Mouse (Mus musculus): Measurements from ENCODE around the gene Rnase12. TPM values are rescaled to one million over a fixed set of nuclear protein-coding genes. Genes with fewer than 3 reads are reported as not detected.
A peak's percentile ranks its signal among the peaks of the same experiment; 100 is the strongest.

The Rnase12 gene
- polyA plus RNA-seq (2012; rRNA removed) (0.14 and 0.17 TPM in 2 replicates), polyA plus RNA-seq (2014; fragmentation: Nextera tagmentation; extraction: Ambion mirVana) (not detected in 2 replicates)

GRCm38 (mm10) chr14:51057401-51057831 lies at the start of gene Rnase12:
Gene Rnase12 (minus strand): TSS chr14:51057661.
- no peak within 1 kb of the TSS for H3K27ac ChIP-seq (replicated peaks; ENCODE audit: low read depth, low read length)
- no peak within 1 kb of the TSS for H3K9ac ChIP-seq (ENCODE audit: low read depth, low read length, severe bottlenecking)
- no peak for DNase-seq (ENCODE audit: low spot score)
- H3K9me3 ChIP-seq (ENCODE audit: control insufficient read depth, low read length) = no peaks in the 10 kb centered on the region
- H3K27me3 ChIP-seq (ENCODE audit: control insufficient read depth, insufficient read depth, low read length) = no peaks in the 10 kb centered on the region
- no peak for ATAC-seq (ENCODE audit: low FRiP score, low read depth)
- peaks cover 4% of the 10 kb centered on the region; the same call in 1 of the 2 replicates for H3K4me1 ChIP-seq (ENCODE audit: control insufficient read depth, insufficient read depth, low read length)
- no peak for TF ChIP-seq POLR2A (IDR thresholded peaks at IDR 0.05; ENCODE audit: borderline replicate concordance, extremely low read depth, insufficient read depth, insufficient read length)
- 66% methylated on average over 9 of the region's 9 CpGs for WGBS
- H3K4me2 ChIP-seq (replicated peaks; ENCODE audit: low read depth, low read length, severe bottlenecking) = no peak within 1 kb of the TSS
- H3K4me3 ChIP-seq (replicated peaks; ENCODE audit: low read length) = no peak within 1 kb of the TSS
- H3K36me3 ChIP-seq (ENCODE audit: control insufficient read depth, insufficient read depth, low read length) = no peaks in the 10 kb centered on the region

- H3K9ac ChIP-seq (ENCODE audit: low read depth, low read length, severe bottlenecking) = no peak overlapping the region
- no peak overlapping the region for H3K4me2 ChIP-seq (replicated peaks; ENCODE audit: low read depth, low read length, severe bottlenecking)
- H3K36me3 ChIP-seq (ENCODE audit: control insufficient read depth, insufficient read depth, low read length) = 0 out of 2 replicates have a peak, but pooled peaks cover 7% of the 10 kb centered on the region
- H3K9me3 ChIP-seq (ENCODE audit: control insufficient read depth, low read length) = no peaks in the 10 kb centered on the region
- no peaks in the 10 kb centered on the region for H3K27me3 ChIP-seq (ENCODE audit: control insufficient read depth, insufficient read depth, low read length)
- DNase-seq (ENCODE audit: low spot score) (no peak), ATAC-seq (ENCODE audit: low FRiP score, low read depth) (no peak)
- H3K4me3 ChIP-seq (replicated peaks; ENCODE audit: low read length) = no peak overlapping the region
- H3K4me1 ChIP-seq (ENCODE audit: control insufficient read depth, insufficient read depth, low read length) = no peaks in the 10 kb centered on the region
- TF ChIP-seq POLR2A (IDR thresholded peaks at IDR 0.05; ENCODE audit: borderline replicate concordance, extremely low read depth, insufficient read depth, insufficient read length) = no peak
- H3K27ac ChIP-seq (replicated peaks; ENCODE audit: low read depth, low read length) = no peak overlapping the region
These were observed 49.0 kb upstream of the Rnase12 start for GRCm38 (mm10) chr14:51106449-51106967.

GRCm38 (mm10) chr14:51104366-51104765 lies 46.9 kb upstream of the Rnase12 start:
- 92% methylated on average over 2 of the region's 2 CpGs for WGBS
- no peak overlapping the region for H3K9ac ChIP-seq (ENCODE audit: low read depth, low read length, severe bottlenecking)
- no peak overlapping the region for H3K4me2 ChIP-seq (replicated peaks; ENCODE audit: low read depth, low read length, severe bottlenecking)
- TF ChIP-seq POLR2A (IDR thresholded peaks at IDR 0.05; ENCODE audit: borderline replicate concordance, extremely low read depth, insufficient read depth, insufficient read length) = no peak
- ATAC-seq (ENCODE audit: low FRiP score, low read depth) (no peak), DNase-seq (ENCODE audit: low spot score) (no peak)
- H3K27me3 ChIP-seq (ENCODE audit: control insufficient read depth, insufficient read depth, low read length) = no peaks in the 10 kb centered on the region
- no peak overlapping the region for H3K27ac ChIP-seq (replicated peaks; ENCODE audit: low read depth, low read length)
- H3K9me3 ChIP-seq (ENCODE audit: control insufficient read depth, low read length) = no peaks in the 10 kb centered on the region
- 0 out of 2 replicates have a peak, but pooled peaks cover 7% of the 10 kb centered on the region for H3K36me3 ChIP-seq (ENCODE audit: control insufficient read depth, insufficient read depth, low read length)
- H3K4me1 ChIP-seq (ENCODE audit: control insufficient read depth, insufficient read depth, low read length) = no peaks in the 10 kb centered on the region
- H3K4me3 ChIP-seq (replicated peaks; ENCODE audit: low read length) = no peak overlapping the region

GRCm38 (mm10) chr14:51103217-51103616 lies 45.8 kb upstream of the Rnase12 start:
- H3K27me3 ChIP-seq (ENCODE audit: control insufficient read depth, insufficient read depth, low read length) = no peaks in the 10 kb centered on the region
- 53% methylated on average over 3 of the region's 3 CpGs for WGBS
- no peaks in the 10 kb centered on the region for H3K4me1 ChIP-seq (ENCODE audit: control insufficient read depth, insufficient read depth, low read length)
- no peak overlapping the region for H3K4me3 ChIP-seq (replicated peaks; ENCODE audit: low read length)
- TF ChIP-seq POLR2A (IDR thresholded peaks at IDR 0.05; ENCODE audit: borderline replicate concordance, extremely low read depth, insufficient read depth, insufficient read length) = no peak
- H3K9ac ChIP-seq (ENCODE audit: low read depth, low read length, severe bottlenecking) = no peak overlapping the region
- 0 out of 2 replicates have a peak, but pooled peaks cover 7% of the 10 kb centered on the region for H3K36me3 ChIP-seq (ENCODE audit: control insufficient read depth, insufficient read depth, low read length)
- ATAC-seq (ENCODE audit: low FRiP score, low read depth) = no peak
- DNase-seq (ENCODE audit: low spot score) = peak; percentile 65
- no peak overlapping the region for H3K4me2 ChIP-seq (replicated peaks; ENCODE audit: low read depth, low read length, severe bottlenecking)
- H3K9me3 ChIP-seq (ENCODE audit: control insufficient read depth, low read length) = no peaks in the 10 kb centered on the region
- no peak overlapping the region for H3K27ac ChIP-seq (replicated peaks; ENCODE audit: low read depth, low read length)

GRCm38 (mm10) chr14:51101284-51101683 lies 43.8 kb upstream of the Rnase12 start:
- H3K4me3 ChIP-seq (replicated peaks; ENCODE audit: low read length) = no peak overlapping the region
- H3K4me2 ChIP-seq (replicated peaks; ENCODE audit: low read depth, low read length, severe bottlenecking) = no peak overlapping the region
- WGBS = 70% methylated on average over 9 of the region's 9 CpGs
- 0 out of 2 replicates have a peak, but pooled peaks cover 7% of the 10 kb centered on the region for H3K36me3 ChIP-seq (ENCODE audit: control insufficient read depth, insufficient read depth, low read length)
- H3K27ac ChIP-seq (replicated peaks; ENCODE audit: low read depth, low read length) = no peak overlapping the region
- H3K9ac ChIP-seq (ENCODE audit: low read depth, low read length, severe bottlenecking) = no peak overlapping the region
- H3K27me3 ChIP-seq (ENCODE audit: control insufficient read depth, insufficient read depth, low read length) = no peaks in the 10 kb centered on the region
- H3K4me1 ChIP-seq (ENCODE audit: control insufficient read depth, insufficient read depth, low read length) = no peaks in the 10 kb centered on the region
- no peaks in the 10 kb centered on the region for H3K9me3 ChIP-seq (ENCODE audit: control insufficient read depth, low read length)
- TF ChIP-seq POLR2A (IDR thresholded peaks at IDR 0.05; ENCODE audit: borderline replicate concordance, extremely low read depth, insufficient read depth, insufficient read length) = no peak
- ATAC-seq (ENCODE audit: low FRiP score, low read depth) (no peak), DNase-seq (ENCODE audit: low spot score) (no peak)
